Mouse (Mus musculus): Measurements from ENCODE around the gene Fxyd6. TPM values are rescaled to one million over a fixed set of nuclear protein-coding genes. Genes with fewer than 3 reads are reported as not detected.
A peak's percentile ranks its signal among the peaks of the same experiment; 100 is the strongest.

Gene Fxyd6
- 184 and 189 TPM in 2 replicates for polyA plus RNA-seq (2015; fragmentation: Nextera tagmentation; extraction: Ambion mirVana)

- H3K9me3 ChIP-seq (ENCODE audit: low read length): no peaks in the 10 kb centered on the region
- H3K4me2 ChIP-seq (replicated peaks; ENCODE audit: low read depth, low read length): peak within 1 kb of the TSS; percentile 78
Observed at GRCm38 (mm10) chr9:45370117-45370561, at the start of gene Fxyd6. Fxyd6 (plus strand) TSS chr9:45370185.

GRCm38 (mm10) chr9:45321465-45321864 is 48.5 kb upstream of the Fxyd6 start:
- Histone ChIP-seq H3K27ac (ENCODE audit: low read length) (no peak overlapping the region), H3K27me3 (ENCODE audit: insufficient read depth, low read length) (peaks cover 6% of the 10 kb centered on the region; the same call in 1 of the 2 replicates), H3K4me3 (ENCODE audit: low read length) (no peak overlapping the region), H3K4me1 (ENCODE audit: insufficient read depth, low read length) (no peaks in the 10 kb centered on the region; the same call in 1 of the 2 replicates), H3K9ac (replicated peaks; ENCODE audit: low read length) (no peak overlapping the region), H3K9me3 (ENCODE audit: low read length) (no peaks in the 10 kb centered on the region), H3K36me3 (ENCODE audit: insufficient read depth, low read length) (no peaks in the 10 kb centered on the region), H3K4me2 (replicated peaks; ENCODE audit: low read depth, low read length) (no peak overlapping the region)
- whole genome bisulfite sequencing: 76% methylated on average over 6 of the region's 6 CpGs
- ATAC-seq (ENCODE audit: low FRiP score, low TSS enrichment): no peak

More at GRCm38 (mm10) chr9:45370117-45370561, at the start of gene Fxyd6:
- H3K4me3 ChIP-seq (ENCODE audit: low read length): peak within 1 kb of the TSS; percentile 67
- H3K27me3 ChIP-seq (ENCODE audit: insufficient read depth, low read length): no peaks in the 10 kb centered on the region
- no peaks in the 10 kb centered on the region for H3K36me3 ChIP-seq (ENCODE audit: insufficient read depth, low read length)
- 0% methylated on average over 27 of the region's 28 CpGs for WGBS
- ATAC-seq (ENCODE audit: low FRiP score, low TSS enrichment): peak; percentile 74
- H3K27ac ChIP-seq (ENCODE audit: low read length): peak within 1 kb of the TSS; percentile 82
- H3K9ac ChIP-seq (replicated peaks; ENCODE audit: low read length): peak within 1 kb of the TSS; percentile 76
- peaks cover 34% of the 10 kb centered on the region for H3K4me1 ChIP-seq (ENCODE audit: insufficient read depth, low read length)

GRCm38 (mm10) chr9:45321946-45322430 is 48.0 kb upstream of the Fxyd6 start:
- no peak for ATAC-seq (ENCODE audit: low FRiP score, low TSS enrichment)
- WGBS: 79% methylated on average over 4 of the region's 4 CpGs
- Histone ChIP-seq H3K27ac (ENCODE audit: low read length) (no peak overlapping the region), H3K4me3 (ENCODE audit: low read length) (no peak overlapping the region), H3K36me3 (ENCODE audit: insufficient read depth, low read length) (no peaks in the 10 kb centered on the region), H3K4me1 (ENCODE audit: insufficient read depth, low read length) (no peaks in the 10 kb centered on the region; the same call in 1 of the 2 replicates), H3K9me3 (ENCODE audit: low read length) (no peaks in the 10 kb centered on the region), H3K27me3 (ENCODE audit: insufficient read depth, low read length) (peaks cover 6% of the 10 kb centered on the region; the same call in 1 of the 2 replicates), H3K4me2 (replicated peaks; ENCODE audit: low read depth, low read length) (no peak overlapping the region), H3K9ac (replicated peaks; ENCODE audit: low read length) (no peak overlapping the region)

- Histone ChIP-seq H3K27ac (ENCODE audit: low read length) (no peak overlapping the region), H3K9me3 (ENCODE audit: low read length) (no peaks in the 10 kb centered on the region)
- ATAC-seq (ENCODE audit: low FRiP score, low TSS enrichment): no peak
Observed at GRCm38 (mm10) chr9:45326390-45326789, 43.6 kb upstream of the Fxyd6 start.

GRCm38 (mm10) chr9:45328263-45328662 is 41.7 kb upstream of the Fxyd6 start:
- Histone ChIP-seq H3K4me3 (ENCODE audit: low read length) (no peak overlapping the region), H3K9me3 (ENCODE audit: low read length) (no peaks in the 10 kb centered on the region), H3K27ac (ENCODE audit: low read length) (no peak overlapping the region), H3K4me1 (ENCODE audit: insufficient read depth, low read length) (no peaks in the 10 kb centered on the region), H3K27me3 (ENCODE audit: insufficient read depth, low read length) (no peaks in the 10 kb centered on the region), H3K4me2 (replicated peaks; ENCODE audit: low read depth, low read length) (no peak overlapping the region), H3K36me3 (ENCODE audit: insufficient read depth, low read length) (no peaks in the 10 kb centered on the region), H3K9ac (replicated peaks; ENCODE audit: low read length) (no peak overlapping the region)
- ATAC-seq (ENCODE audit: low FRiP score, low TSS enrichment): no peak
- 78% methylated on average over 4 of the region's 4 CpGs for WGBS

More at GRCm38 (mm10) chr9:45326390-45326789, 43.6 kb upstream of the Fxyd6 start:
- H3K4me3 ChIP-seq (ENCODE audit: low read length): no peak overlapping the region
- no peak overlapping the region for H3K4me2 ChIP-seq (replicated peaks; ENCODE audit: low read depth, low read length)
- H3K9ac ChIP-seq (replicated peaks; ENCODE audit: low read length): no peak overlapping the region
- no peaks in the 10 kb centered on the region for H3K27me3 ChIP-seq (ENCODE audit: insufficient read depth, low read length)
- H3K36me3 ChIP-seq (ENCODE audit: insufficient read depth, low read length): no peaks in the 10 kb centered on the region
- no peaks in the 10 kb centered on the region for H3K4me1 ChIP-seq (ENCODE audit: insufficient read depth, low read length)
- 88% methylated on average over 9 of the region's 9 CpGs for WGBS

- Histone ChIP-seq H3K4me3 (ENCODE audit: low read length) (no peak overlapping the region), H3K4me2 (replicated peaks; ENCODE audit: low read depth, low read length) (no peak overlapping the region), H3K9ac (replicated peaks; ENCODE audit: low read length) (no peak overlapping the region), H3K4me1 (ENCODE audit: insufficient read depth, low read length) (no peaks in the 10 kb centered on the region), H3K9me3 (ENCODE audit: low read length) (no peaks in the 10 kb centered on the region), H3K27me3 (ENCODE audit: insufficient read depth, low read length) (no peaks in the 10 kb centered on the region), H3K36me3 (ENCODE audit: insufficient read depth, low read length) (no peaks in the 10 kb centered on the region), H3K27ac (ENCODE audit: low read length) (no peak overlapping the region)
- ATAC-seq (ENCODE audit: low FRiP score, low TSS enrichment): no peak
- WGBS: 85% methylated on average over 6 of the region's 6 CpGs
Observed at GRCm38 (mm10) chr9:45329577-45329976, 40.4 kb upstream of the Fxyd6 start.

GRCm38 (mm10) chr9:45337406-45337805 is 32.6 kb upstream of the Fxyd6 start:
- Histone ChIP-seq H3K9ac (replicated peaks; ENCODE audit: low read length) (no peak overlapping the region), H3K27ac (ENCODE audit: low read length) (no peak overlapping the region), H3K36me3 (ENCODE audit: insufficient read depth, low read length) (no peaks in the 10 kb centered on the region), H3K27me3 (ENCODE audit: insufficient read depth, low read length) (no peaks in the 10 kb centered on the region), H3K4me3 (ENCODE audit: low read length) (no peak overlapping the region), H3K9me3 (ENCODE audit: low read length) (no peaks in the 10 kb centered on the region), H3K4me2 (replicated peaks; ENCODE audit: low read depth, low read length) (no peak overlapping the region), H3K4me1 (ENCODE audit: insufficient read depth, low read length) (no peaks in the 10 kb centered on the region)
- 73% methylated on average over 2 of the region's 2 CpGs for whole genome bisulfite sequencing
- no peak for ATAC-seq (ENCODE audit: low FRiP score, low TSS enrichment)

- WGBS: 92% methylated on average over 3 of the region's 3 CpGs
Observed at GRCm38 (mm10) chr9:45343066-45343465, 26.9 kb upstream of the Fxyd6 start.

GRCm38 (mm10) chr9:45345516-45345915 is 24.5 kb upstream of the Fxyd6 start:
- no peaks in the 10 kb centered on the region for H3K4me1 ChIP-seq (ENCODE audit: insufficient read depth, low read length)
- H3K4me2 ChIP-seq (replicated peaks; ENCODE audit: low read depth, low read length): no peak overlapping the region
- H3K9ac ChIP-seq (replicated peaks; ENCODE audit: low read length): no peak overlapping the region
- H3K27me3 ChIP-seq (ENCODE audit: insufficient read depth, low read length): no peaks in the 10 kb centered on the region
- no peak overlapping the region for H3K27ac ChIP-seq (ENCODE audit: low read length)
- 46% methylated on average over 2 of the region's 2 CpGs for WGBS
- ATAC-seq (ENCODE audit: low FRiP score, low TSS enrichment): peak; percentile 83
- no peaks in the 10 kb centered on the region for H3K9me3 ChIP-seq (ENCODE audit: low read length)
- H3K36me3 ChIP-seq (ENCODE audit: insufficient read depth, low read length): no peaks in the 10 kb centered on the region
- H3K4me3 ChIP-seq (ENCODE audit: low read length): no peak overlapping the region

More at GRCm38 (mm10) chr9:45343066-45343465, 26.9 kb upstream of the Fxyd6 start:
- Histone ChIP-seq H3K36me3 (ENCODE audit: insufficient read depth, low read length) (no peaks in the 10 kb centered on the region), H3K9me3 (ENCODE audit: low read length) (no peaks in the 10 kb centered on the region), H3K27me3 (ENCODE audit: insufficient read depth, low read length) (no peaks in the 10 kb centered on the region), H3K9ac (replicated peaks; ENCODE audit: low read length) (no peak overlapping the region), H3K4me2 (replicated peaks; ENCODE audit: low read depth, low read length) (no peak overlapping the region), H3K4me1 (ENCODE audit: insufficient read depth, low read length) (no peaks in the 10 kb centered on the region), H3K4me3 (ENCODE audit: low read length) (no peak overlapping the region), H3K27ac (ENCODE audit: low read length) (no peak overlapping the region)
- ATAC-seq (ENCODE audit: low FRiP score, low TSS enrichment): no peak

- no peak overlapping the region for H3K4me3 ChIP-seq (ENCODE audit: low read length)
- no peaks in the 10 kb centered on the region for H3K36me3 ChIP-seq (ENCODE audit: insufficient read depth, low read length)
- H3K4me1 ChIP-seq (ENCODE audit: insufficient read depth, low read length): no peaks in the 10 kb centered on the region
- no peak overlapping the region for H3K27ac ChIP-seq (ENCODE audit: low read length)
- ATAC-seq (ENCODE audit: low FRiP score, low TSS enrichment): no peak
- H3K27me3 ChIP-seq (ENCODE audit: insufficient read depth, low read length): no peaks in the 10 kb centered on the region
- H3K4me2 ChIP-seq (replicated peaks; ENCODE audit: low read depth, low read length): no peak overlapping the region
- H3K9me3 ChIP-seq (ENCODE audit: low read length): no peaks in the 10 kb centered on the region
- H3K9ac ChIP-seq (replicated peaks; ENCODE audit: low read length): 0 out of 2 replicates have a peak overlapping the region, but pooled peaks have one; percentile 8
- 63% methylated on average over 6 of the region's 6 CpGs for WGBS
Observed at GRCm38 (mm10) chr9:45346276-45346675, 23.7 kb upstream of the Fxyd6 start.

Measured in kidney, embryonic 16.5 days (tissue).